Mouse (Mus musculus): ENCODE results near the gene Fat4.

- TF ChIP-seq GATA1 (IDR thresholded peaks at IDR 0.05; ENCODE audit: borderline replicate concordance, low read length), result no peak
- no peak for TF ChIP-seq FLI1 (IDR thresholded peaks at IDR 0.05; ENCODE audit: low read length)
These were observed 1.2 kb upstream of the Fat4 start for GRCm38 (mm10) chr3:38885481-38886001.
